Mouse (Mus musculus) heart, adult 8-10 months (tissue): ENCODE data around the gene Scube3. TPM values are rescaled to one million over a fixed set of nuclear protein-coding genes. Genes with fewer than 3 reads are reported as not detected.
A peak's percentile ranks its signal among the peaks of the same experiment; 100 is the strongest.

Source experiments
- DNase-seq: peaks from one replicate; pipeline ENCODE4 v3.0.0; 2022; ENCODE audit warnings: low spot score
- total RNA-seq, 4 experiments: library from RNA; stranded (reverse); gene quantifications; 2 replicates each; pipeline ENCODE4 v1.2.4; 2022

The Scube3 gene
- total RNA-seq, 4 experiments from 2014 or later, result 0.28 to 0.80 (median 0.54) TPM

GRCm38 (mm10) chr17:28133193-28133592 is 8.7 kb upstream of the Scube3 start:
- peak; percentile 27 for DNase-seq

- DNase-seq, result no peak
Measured at GRCm38 (mm10) chr17:28135496-28135895, 6.4 kb upstream of the Scube3 start.

- no peak for DNase-seq
Measured at GRCm38 (mm10) chr17:28136266-28136665, 5.7 kb upstream of the Scube3 start.

- DNase-seq, result no peak
Measured at GRCm38 (mm10) chr17:28138013-28138412, 3.9 kb upstream of the Scube3 start.

GRCm38 (mm10) chr17:28138685-28139084 is 3.3 kb upstream of the Scube3 start:
- no peak for DNase-seq

- DNase-seq, result no peak
Measured at GRCm38 (mm10) chr17:28140431-28141204, 1.3 kb upstream of the Scube3 start.

GRCm38 (mm10) chr17:28141205-28141650 is 713 bp upstream of the Scube3 start:
- no peak for DNase-seq

- no peak for DNase-seq
Measured at GRCm38 (mm10) chr17:28142700-28143610, 1.0 kb downstream of the Scube3 start.

- no peak for DNase-seq
Measured at GRCm38 (mm10) chr17:28143751-28144150, 1.8 kb downstream of the Scube3 start.

GRCm38 (mm10) chr17:28144241-28144640 is 2.3 kb downstream of the Scube3 start:
- no peak for DNase-seq

- no peak for DNase-seq
Measured at GRCm38 (mm10) chr17:28148288-28148687, 6.3 kb downstream of the Scube3 start.

- DNase-seq, result no peak
Measured at GRCm38 (mm10) chr17:28149734-28150133, 7.8 kb downstream of the Scube3 start.

- DNase-seq, result no peak
Measured at GRCm38 (mm10) chr17:28150456-28150855, 8.5 kb downstream of the Scube3 start.

GRCm38 (mm10) chr17:28153095-28153494 is 11.2 kb downstream of the Scube3 start:
- DNase-seq, result no peak

- DNase-seq, result no peak
Measured at GRCm38 (mm10) chr17:28154970-28155369, 13.0 kb downstream of the Scube3 start.

GRCm38 (mm10) chr17:28160361-28160760 is 18.4 kb downstream of the Scube3 start:
- DNase-seq, result no peak

- no peak for DNase-seq
Measured at GRCm38 (mm10) chr17:28161310-28161881, 19.5 kb downstream of the Scube3 start.

- DNase-seq, result peak; percentile 70
Measured at GRCm38 (mm10) chr17:28163666-28164065, 21.7 kb downstream of the Scube3 start.

- DNase-seq, result no peak
Measured at GRCm38 (mm10) chr17:28170460-28171305, 28.7 kb downstream of the Scube3 start.

- no peak for DNase-seq
Measured at GRCm38 (mm10) chr17:28172690-28173089, 30.7 kb downstream of the Scube3 start.
